Mouse (Mus musculus) myocyte (in vitro differentiated cells): Measurements from ENCODE around the gene Yaf2.

Experiments
- CEBPB ChIP-seq: IDR thresholded peaks from 2 replicates; pipeline ENCODE4 v1.6.1; 2011; ENCODE audit warnings: mild to moderate bottlenecking, moderate library complexity; ENCODE audit not compliant: poor library complexity, insufficient read depth, severe bottlenecking
- E2F4 ChIP-seq: IDR thresholded peaks from one replicate; pipeline ENCODE4 v1.6.1; 2011; ENCODE audit warnings: mild to moderate bottlenecking, control low read depth, moderate library complexity; ENCODE audit not compliant: insufficient read depth
- MAX ChIP-seq: IDR thresholded peaks from one replicate; pipeline ENCODE4 v1.6.1; 2011; ENCODE audit warnings: low read depth, mild to moderate bottlenecking, control low read depth
- MYOD1 ChIP-seq, 3 experiments: IDR thresholded peaks; one replicate each; pipeline ENCODE4 v1.6.1; 2011; ENCODE audit warnings: control low read depth in 2 of 3, low read depth in 2 of 3, mild to moderate bottlenecking in 2 of 3, moderate library complexity in 1 of 3; ENCODE audit not compliant: insufficient read length in 2 of 3, control insufficient read depth in 1 of 3
- MYOG ChIP-seq, 3 experiments: IDR thresholded peaks; one replicate each; pipeline ENCODE4 v1.6.1; 2011; ENCODE audit warnings: control low read depth in 2 of 3, low read depth in 2 of 3, mild to moderate bottlenecking in 2 of 3; ENCODE audit not compliant: insufficient read length in 2 of 3, control insufficient read depth in 1 of 3, insufficient read depth in 1 of 3
- POLR2A ChIP-seq: IDR thresholded peaks from one replicate; pipeline ENCODE4 v1.6.1; 2011; ENCODE audit warnings: low read depth, mild to moderate bottlenecking, control low read depth, moderate library complexity; ENCODE audit not compliant: insufficient read length
- POLR2AphosphoS2 ChIP-seq: IDR thresholded peaks from one replicate; pipeline ENCODE4 v1.6.1; 2011; ENCODE audit warnings: low read depth, control low read depth; ENCODE audit not compliant: insufficient read length
- TCF12 ChIP-seq: IDR thresholded peaks from one replicate; pipeline ENCODE4 v1.6.1; 2011; ENCODE audit warnings: mild to moderate bottlenecking, control low read depth; ENCODE audit not compliant: poor library complexity, insufficient read depth, severe bottlenecking
- USF1 ChIP-seq: IDR thresholded peaks from one replicate; pipeline ENCODE4 v1.6.1; 2011; ENCODE audit warnings: low read depth, mild to moderate bottlenecking, control low read depth, moderate library complexity

- TF ChIP-seq USF1: no peak
- TF ChIP-seq POLR2A: no peak
- no peak for TF ChIP-seq POLR2AphosphoS2
- TF ChIP-seq MYOG (IDR thresholded peaks at IDR 0.05; ENCODE audit: control insufficient read depth in 1 of 3, insufficient read depth in 1 of 3, insufficient read length in 2 of 3, low read depth in 2 of 3): no peak
- no peak for TF ChIP-seq TCF12
- no peak for TF ChIP-seq MAX
- TF ChIP-seq E2F4: no peak
- TF ChIP-seq CEBPB: no peak
- TF ChIP-seq MYOD1 (IDR thresholded peaks at IDR 0.05; ENCODE audit: control insufficient read depth in 1 of 3, insufficient read length in 2 of 3, low read depth in 2 of 3): no peak
Observed at GRCm38 (mm10) chr15:93275623-93276022, 61.1 kb downstream of the Yaf2 start.
